Mouse (Mus musculus): ENCODE data around the gene Adcy5.
A peak's percentile ranks its signal among the peaks of the same experiment; 100 is the strongest.

The Adcy5 gene

GRCm38 (mm10) chr16:35317460-35317859 is 162.8 kb downstream of the Adcy5 start:
- peak; percentile 12 for DNase-seq (ENCODE audit: low read depth, low spot score)

- no peak for DNase-seq (ENCODE audit: low read depth, low spot score)
Measured at GRCm38 (mm10) chr16:35318397-35318796, 163.7 kb downstream of the Adcy5 start.

- DNase-seq (ENCODE audit: low read depth, low spot score): peak; percentile 34
Measured at GRCm38 (mm10) chr16:35319335-35319734, 164.7 kb downstream of the Adcy5 start.

GRCm38 (mm10) chr16:35319773-35320172 is 165.1 kb downstream of the Adcy5 start:
- DNase-seq (ENCODE audit: low read depth, low spot score): no peak

- no peak for DNase-seq (ENCODE audit: low read depth, low spot score)
Measured at GRCm38 (mm10) chr16:35330451-35330850, 175.8 kb downstream of the Adcy5 start.
